Mouse (Mus musculus) retina, postnatal 1 day (tissue): ENCODE data around the gene Slc1a5.

Source experiments
- DNase-seq: peaks from one replicate; pipeline ENCODE4 v3.0.0-alpha.2; 2012

Slc1a5 gene

DNA sequence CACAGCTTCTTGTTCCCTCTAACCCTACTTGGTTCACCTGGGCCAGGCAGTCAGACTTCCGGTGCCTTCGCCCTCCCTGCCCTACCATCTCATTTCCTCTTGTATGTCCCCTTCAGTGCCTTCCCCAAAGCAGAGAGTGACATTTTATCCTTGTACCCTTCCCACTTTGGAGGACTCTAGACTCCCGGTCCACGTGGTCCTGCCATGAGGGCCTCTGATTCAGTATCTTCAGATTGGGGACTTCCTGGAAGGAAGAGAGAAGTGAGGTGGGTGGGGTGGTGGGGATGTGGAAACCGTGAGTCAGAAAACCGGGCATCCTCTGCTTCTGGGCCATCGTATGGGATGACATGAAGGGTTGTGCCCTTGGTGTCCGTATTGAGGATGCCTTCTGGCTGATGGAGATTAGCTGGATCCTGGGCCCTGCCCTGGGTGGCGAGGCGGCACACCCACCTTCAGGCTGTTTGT, 2.1 kb downstream of the Slc1a5 start:
- no peak for DNase-seq

DNA sequence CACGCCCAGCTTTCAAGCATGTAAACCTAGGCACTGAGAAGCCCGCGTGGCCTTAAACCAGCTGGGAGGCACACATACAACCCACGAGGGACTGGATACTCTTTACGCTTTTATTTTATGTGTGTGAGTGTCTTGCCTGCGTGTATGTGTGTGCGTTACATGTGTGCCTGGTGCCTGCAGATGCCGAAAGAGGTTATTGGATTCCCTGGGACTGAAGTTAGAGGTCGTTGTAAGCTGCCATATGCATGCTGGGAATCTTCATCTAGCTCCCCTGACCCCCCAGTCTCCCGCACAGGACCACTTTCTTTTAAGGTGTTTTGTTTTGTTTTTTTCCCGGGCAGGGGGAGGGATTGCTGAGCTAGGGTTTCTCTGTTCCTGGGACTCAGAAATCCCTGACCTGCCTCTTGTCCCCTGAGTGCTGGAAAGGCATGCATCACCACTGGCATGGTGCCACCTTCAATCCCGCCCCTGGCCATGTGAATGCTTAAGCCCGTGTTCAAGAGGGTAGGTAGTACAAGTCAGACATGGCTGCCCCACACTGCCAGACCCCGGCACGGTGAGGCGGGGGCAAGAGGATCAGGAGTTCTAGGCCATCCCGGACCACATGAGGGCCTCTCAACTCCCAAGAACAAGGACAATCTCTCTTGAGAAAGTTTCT, 2.7 kb downstream of the Slc1a5 start:
- peak; percentile 30 for DNase-seq

DNA sequence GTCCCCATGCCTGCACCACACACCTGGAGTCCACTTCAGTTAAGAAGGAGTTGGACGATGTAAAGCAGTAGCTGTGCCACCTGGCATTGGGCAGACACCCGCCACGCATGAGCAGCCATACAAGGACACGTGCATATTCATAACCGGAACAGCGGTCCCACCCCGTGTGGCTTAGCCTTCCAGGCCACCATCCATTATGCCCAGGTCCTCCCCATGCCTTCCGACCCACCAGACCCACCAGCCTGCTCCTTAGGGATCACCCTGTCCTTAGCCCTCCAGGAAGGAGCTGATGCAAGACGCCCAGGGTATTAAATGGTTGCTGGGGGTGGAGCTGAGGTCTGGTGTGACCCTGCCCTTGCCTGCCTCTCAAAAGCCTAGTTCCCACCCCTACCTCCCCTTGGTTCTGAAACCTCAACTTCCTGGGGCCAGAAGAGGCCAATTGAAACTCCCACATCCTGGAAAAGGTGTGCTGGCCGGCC, 3.4 kb downstream of the Slc1a5 start:
- DNase-seq, result no peak

DNA sequence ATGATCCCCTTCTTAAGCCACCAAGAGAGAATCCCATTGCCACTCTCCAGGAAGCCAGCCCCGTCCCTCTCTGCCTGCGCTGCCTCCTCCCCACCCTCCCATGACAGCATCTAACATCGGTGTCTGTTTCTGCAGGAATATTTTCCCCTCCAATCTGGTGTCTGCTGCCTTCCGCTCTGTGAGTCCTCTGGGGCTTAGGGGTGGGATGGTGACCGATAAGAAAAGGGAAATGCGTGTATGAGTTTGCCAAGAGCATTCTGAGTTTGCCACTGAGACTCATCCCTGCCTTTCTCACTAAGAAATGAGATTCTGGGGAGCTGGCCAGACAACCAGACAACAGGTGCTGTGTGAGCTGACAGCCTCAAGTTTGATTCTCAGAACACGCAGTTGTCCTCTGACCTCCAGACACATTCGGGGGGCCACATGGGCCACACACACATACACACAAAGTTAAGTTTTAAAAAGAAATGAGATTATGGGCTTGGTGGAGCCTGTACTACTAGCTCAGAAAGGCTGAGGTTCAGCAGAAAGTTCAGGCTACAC, 4.5 kb downstream of the Slc1a5 start:
- DNase-seq, result no peak

DNA sequence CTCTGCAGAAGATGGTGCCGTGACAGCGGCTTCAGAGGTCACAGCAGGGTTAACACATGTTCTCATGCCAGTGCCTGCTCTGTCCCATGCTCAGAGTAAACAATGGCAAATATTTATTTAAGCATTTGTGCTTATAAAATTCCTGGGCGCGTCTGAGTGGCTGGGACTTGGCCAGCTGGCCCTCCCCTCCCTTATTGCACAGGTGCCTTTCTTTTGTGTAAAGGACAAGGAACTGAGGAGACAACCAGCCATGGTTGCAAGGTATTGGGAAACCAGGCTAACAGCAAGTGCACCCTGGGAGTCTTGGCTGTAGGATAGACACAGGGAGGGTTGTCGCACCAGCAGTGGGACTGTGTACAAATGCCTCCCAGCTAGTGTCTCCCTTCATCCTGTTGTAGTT, 11.2 kb downstream of the Slc1a5 start:
- no peak for DNase-seq

DNA sequence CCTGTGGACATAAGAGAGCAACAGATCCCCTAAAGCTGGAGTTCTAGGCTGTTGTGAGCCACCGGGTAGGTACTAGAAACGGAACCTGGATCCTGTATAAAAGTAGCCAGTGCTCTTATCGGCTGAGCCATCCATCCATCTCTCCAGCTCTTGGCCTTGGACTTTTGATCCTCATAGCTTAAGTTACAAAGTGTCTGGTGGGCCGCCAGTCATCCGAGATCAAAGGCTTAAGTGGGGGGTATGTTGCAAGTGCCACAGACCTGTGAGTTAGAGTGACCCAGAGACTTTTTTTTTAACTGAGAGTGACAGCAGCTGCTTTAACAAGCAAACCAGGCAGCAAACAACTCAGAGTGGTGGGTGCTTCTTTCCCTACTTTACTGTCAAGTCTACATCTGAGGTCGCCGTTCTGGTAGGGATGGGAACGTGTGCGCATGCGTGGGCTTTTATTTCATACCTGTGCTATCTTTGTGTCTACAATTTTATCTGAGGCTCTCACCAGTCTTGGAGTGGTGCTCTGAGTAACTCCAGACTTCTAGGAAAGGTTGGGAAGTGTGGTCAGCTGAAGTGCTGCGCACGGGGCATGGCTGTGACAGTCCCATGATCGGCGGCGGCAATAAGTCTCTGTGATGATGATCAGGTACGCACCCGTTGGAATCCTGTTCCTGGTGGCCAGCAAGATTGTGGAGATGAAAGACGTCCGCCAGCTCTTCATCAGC, 12.0 kb downstream of the Slc1a5 start:
- DNase-seq, result no peak

DNA sequence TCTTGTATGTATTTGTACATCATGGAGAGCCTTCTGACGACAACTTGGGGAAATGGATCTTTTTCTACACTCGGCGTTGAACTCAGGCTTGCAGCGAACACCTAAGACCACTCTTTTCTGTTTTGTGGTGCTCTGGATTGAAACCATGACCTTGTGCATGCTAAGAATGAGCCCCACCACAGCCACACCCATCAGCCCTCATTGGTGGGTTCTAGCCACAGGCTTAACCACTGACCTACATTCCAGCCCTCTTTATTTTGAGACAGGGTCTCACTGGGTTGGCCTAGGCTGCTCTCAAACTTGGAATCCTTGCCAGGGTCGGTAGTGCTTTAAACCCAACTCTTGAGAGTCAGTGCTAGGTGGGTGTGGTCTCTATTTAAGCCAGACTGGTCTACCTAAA, 13.7 kb downstream of the Slc1a5 start:
- no peak for DNase-seq

DNA sequence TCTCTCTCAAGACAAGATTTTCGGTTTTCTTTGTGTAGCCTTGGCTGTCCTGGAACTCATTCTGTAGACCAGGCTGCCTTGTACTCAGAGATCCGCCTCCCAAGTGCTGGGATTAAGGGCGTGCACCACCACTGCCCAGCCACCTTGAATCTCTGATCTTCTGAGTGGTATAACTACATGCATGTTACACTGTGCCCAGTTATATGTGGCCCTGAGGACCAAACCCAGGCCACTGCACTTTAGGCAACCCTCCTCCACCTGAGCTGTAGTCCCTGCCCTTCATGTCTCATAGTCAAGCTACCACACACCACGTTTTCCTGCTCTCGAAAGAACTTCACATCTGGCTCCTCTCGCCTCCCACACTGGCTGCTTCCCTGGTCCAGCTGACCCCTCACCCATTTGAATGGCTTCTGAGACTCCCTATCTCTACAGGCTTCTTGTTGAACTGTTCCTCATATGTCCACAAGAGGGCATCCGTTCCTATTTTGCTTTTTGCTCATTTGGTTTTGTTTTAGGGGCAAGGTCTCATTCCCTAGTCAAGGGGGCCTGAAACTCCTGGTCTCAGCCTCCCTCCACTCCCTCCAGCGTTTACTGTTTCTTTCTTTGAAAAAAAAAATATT, 23.4 kb downstream of the Slc1a5 start:
- DNase-seq, result peak; percentile 81

DNA sequence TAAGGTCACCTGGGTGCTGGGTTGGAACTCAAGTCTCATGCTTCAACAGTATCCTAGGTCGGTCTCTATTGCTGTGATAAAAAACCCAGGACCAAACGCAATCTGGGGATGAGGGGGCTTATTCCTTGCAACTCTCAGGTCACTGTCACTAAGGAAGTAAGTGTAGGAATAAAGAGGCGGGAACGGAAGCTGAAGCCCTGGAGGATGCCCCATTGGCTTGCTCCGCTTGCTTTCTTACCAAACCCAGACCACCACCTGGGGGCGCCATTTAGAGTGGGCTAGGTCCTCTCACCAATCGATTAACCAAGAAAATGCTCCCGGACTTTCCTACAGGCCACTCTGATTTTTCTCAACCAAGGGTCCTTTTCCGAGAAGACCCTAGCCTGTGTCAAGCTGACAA, 26.8 kb downstream of the Slc1a5 start:
- no peak for DNase-seq

DNA sequence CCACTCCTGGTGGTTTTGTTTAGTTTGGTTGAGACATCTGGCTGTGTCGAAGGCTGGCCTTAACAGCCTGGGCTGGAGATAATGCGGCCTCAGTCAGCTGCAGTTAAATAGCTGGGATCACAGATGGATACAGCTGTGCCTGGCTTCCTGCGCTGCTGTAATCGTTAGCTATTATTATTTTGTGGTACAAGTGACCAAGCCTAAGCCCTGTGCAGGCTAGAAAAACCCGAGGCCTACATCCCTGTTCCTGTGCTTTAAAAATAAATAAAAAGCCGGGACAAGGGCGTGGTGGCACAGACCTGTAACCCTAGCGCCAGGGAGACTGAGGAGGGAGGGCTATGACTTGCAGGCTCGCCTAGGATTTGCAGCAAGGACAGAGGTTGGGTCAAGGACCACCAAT, 27.5 kb downstream of the Slc1a5 start:
- no peak for DNase-seq

DNA sequence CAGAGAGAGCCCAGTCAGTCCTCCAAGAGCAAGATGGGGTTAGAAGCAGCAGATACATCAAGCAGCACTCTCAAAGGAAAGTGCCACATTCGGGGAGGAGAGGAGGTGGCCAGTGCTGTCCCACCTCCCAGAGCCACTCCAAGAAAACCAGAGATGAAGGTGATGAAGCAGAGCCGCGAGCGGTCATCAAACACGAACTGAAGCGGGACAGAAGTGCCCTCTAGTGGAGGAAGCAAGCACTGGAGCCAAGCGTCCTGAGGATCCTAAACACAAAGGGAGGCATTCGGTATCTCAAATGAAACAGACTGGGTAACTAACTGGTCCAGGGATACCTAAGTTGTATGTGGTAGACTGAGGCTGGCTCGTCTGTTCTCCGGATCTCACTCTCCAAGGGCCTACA, 28.6 kb downstream of the Slc1a5 start:
- DNase-seq, result peak; percentile 81

DNA sequence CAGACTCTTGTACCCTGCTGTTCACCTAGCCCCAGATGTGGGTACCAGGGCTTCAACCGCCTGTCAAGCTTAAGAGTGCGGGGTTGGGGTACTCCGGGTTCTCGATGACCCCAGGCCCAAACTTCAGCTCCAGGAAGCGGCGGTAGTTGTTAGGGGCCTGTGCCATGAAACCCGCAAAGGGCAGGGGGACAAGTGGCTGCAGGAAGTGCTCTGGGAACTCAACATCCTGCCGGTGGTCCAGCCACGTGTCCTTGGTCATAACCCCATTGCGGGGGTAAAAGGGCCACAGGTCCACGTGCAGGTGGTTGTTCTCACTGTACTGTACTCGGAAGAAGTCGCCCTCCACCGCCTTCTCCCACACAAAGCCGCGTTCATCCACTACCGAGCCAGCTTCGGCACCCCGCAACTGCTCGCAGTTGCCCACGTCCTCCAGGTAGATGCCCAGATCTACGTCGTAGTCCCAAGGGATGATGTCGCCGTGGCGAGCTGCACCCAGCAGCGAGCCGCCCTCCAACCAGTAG, 29.3 kb downstream of the Slc1a5 start:
- DNase-seq, result no peak

DNA sequence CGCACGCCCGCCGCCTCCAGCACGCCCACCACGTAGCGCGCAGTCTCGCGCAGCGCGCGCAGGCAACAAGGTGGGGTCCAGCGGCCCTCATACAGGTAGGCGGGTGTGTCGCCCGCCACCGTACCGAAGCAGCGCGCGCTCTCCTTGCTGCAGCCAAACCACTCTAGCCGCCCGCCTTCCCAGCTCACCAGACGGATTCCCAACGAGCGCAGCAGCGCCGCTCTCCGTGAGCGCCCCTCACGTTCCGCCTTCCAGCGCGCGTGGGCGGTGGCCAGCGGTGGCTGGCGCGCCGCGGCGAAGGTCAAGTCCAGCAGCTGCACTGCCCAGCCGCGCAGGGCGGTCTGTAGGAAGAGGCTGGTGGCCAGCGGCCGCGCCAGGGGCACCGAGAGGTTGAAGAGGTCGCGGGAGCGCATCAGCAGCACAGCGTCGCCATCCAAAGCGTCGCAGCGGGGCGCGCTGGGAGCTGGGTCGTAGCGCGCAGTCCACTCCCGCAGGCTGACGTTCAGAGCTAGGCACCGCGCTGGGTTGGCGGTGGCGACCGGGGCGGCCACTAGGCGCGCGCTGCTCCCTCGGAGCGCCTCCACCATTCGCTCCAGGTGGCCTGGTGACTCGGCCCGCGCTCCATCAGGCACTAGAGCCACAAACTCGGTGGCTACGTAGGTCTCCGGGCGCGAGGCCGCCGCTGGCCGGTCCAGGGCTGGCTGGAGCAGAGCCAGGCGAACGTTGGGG, 29.9 kb downstream of the Slc1a5 start:
- DNase-seq, result peak; percentile 76

DNA sequence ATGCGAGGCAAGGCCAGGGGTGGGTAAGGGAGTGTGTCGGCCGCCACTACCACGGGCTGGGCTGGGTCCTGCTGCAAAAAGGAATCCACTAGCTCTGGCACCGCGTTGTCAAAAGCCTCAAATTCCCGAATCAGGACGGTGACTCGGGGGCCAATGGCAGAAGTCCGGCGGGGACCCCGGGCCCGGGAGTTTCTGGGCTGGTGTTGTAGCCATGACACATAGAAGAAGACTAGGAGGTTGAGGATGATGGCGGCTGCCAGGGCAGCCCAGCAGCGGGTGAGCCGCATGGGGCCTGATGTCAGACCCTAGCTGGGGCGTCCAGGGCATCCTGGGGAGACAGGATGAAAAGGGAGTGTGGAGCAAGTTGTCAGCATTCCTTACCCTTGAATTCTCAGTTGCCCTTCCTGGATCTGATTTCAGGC, 30.5 kb downstream of the Slc1a5 start:
- no peak for DNase-seq

DNA sequence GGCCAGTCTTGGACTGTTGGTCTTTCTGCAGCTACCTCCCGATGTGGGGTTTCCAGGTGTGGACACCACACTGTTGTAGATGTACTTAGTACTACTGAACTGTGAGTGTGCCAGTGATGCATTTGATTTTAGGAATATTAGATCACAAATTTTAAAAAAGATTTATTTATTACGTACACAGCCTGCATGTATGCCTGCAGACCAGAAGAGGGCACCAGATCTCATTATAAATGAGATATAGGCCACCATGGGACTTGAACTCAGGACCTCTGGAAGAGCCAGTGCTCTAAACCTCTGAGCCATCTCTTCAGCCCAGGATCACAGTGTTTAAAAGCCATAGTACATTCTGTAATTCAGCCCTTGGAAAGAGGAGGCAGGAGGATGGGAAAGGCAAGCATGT, 31.4 kb downstream of the Slc1a5 start:
- no peak for DNase-seq

DNA sequence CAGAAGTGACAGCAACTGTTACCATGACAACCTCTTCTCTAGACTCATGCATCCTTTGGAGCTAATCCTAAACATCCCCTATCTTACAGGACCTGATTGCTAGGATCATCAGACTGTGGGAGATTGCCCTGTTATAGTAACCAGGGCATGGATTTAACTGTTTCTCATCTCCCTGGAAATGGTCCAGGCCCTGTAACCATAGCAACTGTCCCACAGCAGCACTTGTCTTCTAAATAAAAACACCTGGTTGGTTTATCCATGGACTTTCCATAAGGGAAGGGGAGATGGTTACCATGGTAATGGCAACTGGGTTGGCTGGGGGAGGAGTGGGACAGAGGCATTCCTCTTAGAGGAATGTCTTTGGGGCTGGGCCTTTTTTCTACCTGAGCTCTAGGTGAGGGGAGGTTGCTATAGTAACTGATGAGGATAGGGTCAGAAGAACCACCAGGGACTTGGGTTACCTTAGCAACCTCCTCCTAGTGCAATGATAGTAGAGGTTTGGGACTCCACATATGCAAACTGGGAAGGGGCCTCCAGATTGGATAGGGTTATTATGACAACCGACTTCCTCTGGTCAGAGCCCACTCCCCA, 34.3 kb downstream of the Slc1a5 start, which contains the start of gene Strn4:
Strn4 (plus strand) TSS at position 539 of the 591 bp plus-strand sequence.
- DNase-seq, result peak; percentile 84

DNA sequence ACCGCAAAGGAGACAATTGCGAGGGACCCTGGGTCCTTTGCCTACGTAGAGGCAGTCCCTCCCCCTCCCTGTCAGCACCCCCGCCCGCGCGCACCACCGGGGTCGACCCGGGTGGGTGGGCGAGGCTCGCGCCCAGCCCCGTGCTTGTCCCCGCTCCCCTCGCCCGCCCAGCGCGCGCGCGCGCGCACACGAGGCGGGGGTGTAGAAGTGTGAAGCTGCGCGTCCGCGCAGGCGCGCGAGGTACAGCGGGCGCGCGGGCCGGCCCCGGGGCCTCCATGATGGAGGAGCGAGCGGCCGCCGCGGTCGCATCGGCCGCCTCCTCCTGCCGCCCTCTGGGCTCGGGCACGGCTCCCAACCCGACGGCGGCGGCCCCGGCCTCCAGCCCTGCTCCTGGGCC, 34.9 kb downstream of the Slc1a5 start:
- DNase-seq, result peak; percentile 93

DNA sequence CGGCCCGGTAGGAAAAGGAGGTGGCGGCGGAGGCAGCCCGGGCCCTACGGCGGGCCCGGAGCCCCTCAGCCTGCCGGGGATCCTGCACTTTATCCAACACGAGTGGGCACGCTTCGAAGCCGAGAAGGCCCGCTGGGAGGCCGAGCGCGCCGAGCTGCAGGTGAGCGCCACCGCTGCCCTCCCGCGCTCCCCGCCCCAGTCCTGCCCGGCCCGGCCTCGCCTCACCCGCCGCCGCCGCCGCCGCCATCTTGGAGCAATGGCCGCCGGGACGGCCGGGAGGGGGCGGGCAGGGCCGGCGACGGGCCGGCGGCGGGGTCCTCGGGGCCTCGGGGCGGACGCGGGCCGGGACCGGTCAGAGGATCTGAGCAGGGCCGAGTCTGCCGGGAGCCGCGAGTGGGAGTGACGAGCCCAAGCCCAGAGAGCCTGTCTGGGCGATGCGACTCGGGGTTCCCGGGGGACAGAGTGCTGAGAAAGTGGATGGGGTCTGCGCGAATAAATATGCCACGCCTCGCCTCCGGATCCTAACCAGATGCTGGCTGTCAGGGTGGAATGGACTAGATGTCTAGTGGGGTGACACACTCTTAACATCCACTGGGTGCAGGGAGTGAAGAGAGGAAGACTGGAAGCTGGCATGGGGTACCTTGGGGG, 35.5 kb downstream of the Slc1a5 start, which contains the start of gene Fkrp:
Fkrp (minus strand) TSS at position 258 of the 648 bp plus-strand sequence.
- DNase-seq, result peak; percentile 60

DNA sequence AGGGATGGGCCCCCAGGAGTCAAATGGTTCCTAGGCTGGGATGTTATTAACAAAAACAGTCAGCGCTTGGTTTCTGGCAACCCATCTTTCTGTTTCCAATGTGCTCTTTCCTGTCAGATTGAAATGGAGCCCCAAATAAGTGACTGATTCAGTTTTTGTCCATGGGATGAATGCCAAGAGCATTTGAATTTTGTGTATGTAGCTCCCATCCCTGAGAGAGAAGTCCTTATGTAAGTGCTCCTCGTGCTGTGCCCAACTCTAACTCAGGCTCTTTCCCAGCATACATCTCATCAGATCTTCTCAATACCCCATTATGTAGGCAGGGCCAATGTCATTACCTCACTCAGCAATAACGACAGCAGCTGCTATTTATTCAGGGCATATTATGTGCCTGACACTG, 36.6 kb downstream of the Slc1a5 start:
- no peak for DNase-seq

DNA sequence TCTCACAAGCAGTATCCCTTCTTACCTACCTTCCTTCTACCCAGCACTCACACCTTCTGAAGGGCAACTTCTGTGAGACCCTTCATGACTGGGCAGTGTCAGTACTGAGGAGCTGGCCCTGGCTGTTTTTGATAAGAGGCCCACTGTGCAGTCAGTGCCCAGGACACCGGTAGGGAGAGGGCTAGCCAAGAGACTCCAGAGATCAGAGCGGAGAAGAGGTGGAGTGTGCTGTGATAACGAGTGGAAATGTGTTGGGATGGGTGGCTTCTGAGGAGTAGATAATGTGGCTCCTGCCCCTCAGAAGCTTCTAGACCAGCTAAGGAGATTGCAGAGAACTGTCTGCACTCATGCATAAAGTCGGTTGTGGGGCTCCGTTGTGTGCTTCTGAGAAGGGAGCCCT, 38.7 kb downstream of the Slc1a5 start:
- DNase-seq, result no peak

DNA sequence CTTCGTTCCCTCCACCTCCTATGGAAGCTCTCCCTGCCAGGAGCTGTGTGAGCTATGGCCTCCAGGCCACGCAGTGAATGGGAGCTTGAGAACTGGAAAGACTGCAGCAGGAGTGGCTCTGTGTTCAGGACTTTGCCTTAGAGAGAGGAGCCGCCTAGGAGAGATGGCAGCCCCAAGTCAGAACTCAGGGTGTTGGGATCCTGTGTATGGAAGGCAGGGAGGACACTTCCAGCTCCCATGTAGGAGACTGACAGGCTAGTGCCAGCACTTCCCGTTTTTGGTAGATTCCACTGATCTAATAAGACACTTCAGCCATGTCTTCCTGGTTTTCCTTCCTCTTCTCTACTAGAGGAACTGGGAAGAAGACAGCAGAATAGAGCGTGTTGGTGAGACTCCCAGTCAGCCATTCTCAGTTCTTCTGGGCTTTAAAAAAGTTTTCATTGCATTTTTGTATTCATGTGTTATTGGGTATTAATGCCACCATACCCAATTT, 39.2 kb downstream of the Slc1a5 start:
- DNase-seq, result no peak
